Mouse (Mus musculus) lung, postnatal 0 days (tissue): ENCODE data around the gene Dach1.

Experiments used
- CTCF ChIP-seq: IDR thresholded peaks from 2 replicates; pipeline ENCODE4 v1.5.1; 2016; ENCODE audit warnings: antibody characterized with exemption, mild to moderate bottlenecking
- EP300 ChIP-seq: IDR thresholded peaks from 2 replicates; pipeline ENCODE4 v1.6.1; 2016; ENCODE audit warnings: antibody characterized with exemption, mild to moderate bottlenecking, control low read depth

- TF ChIP-seq CTCF (no peak), EP300 (no peak)
Measured at GRCm38 (mm10) chr14:97983251-97983650, 186.3 kb downstream of the Dach1 start.
